Mouse (Mus musculus) embryonic facial prominence, embryonic 14.5 days (tissue): ENCODE results near the gene Zzz3. TPM values are rescaled to one million over a fixed set of nuclear protein-coding genes. Genes with fewer than 3 reads are reported as not detected.

ENCODE experiments used
- ATAC-seq: fragments of 200-750 bp; cut with Nextera tagmentation; 2 replicates; pipeline ENCODE4 v1.8.0; 2017; ENCODE audit warnings: low read depth, moderate number of reproducible peaks, moderate TSS enrichment
- DNase-seq: peaks from one replicate; pipeline ENCODE4 v3.0.0-alpha.2; 2015; ENCODE audit warnings: low spot score
- H3K27ac ChIP-seq: fragments of 300-500 bp; sonication (generic); replicated peaks from 2 replicates; pipeline ENCODE4 v1.5.1; 2014; ENCODE audit warnings: low read depth, mild to moderate bottlenecking, low read length, moderate library complexity
- H3K27me3 ChIP-seq: fragments of 300-500 bp; sonication (generic); replicated peaks from 2 replicates; pipeline ENCODE4 v1.6.1; 2014; ENCODE audit warnings: low read length; ENCODE audit not compliant: control insufficient read depth, insufficient read depth
- H3K36me3 ChIP-seq: fragments of 300-500 bp; sonication (generic); 2 replicates; pipeline ENCODE4 v1.6.1; 2014; ENCODE audit warnings: low read length, mixed read lengths; ENCODE audit not compliant: control insufficient read depth, insufficient read depth
- H3K4me1 ChIP-seq: fragments of 300-500 bp; sonication (generic); 2 replicates; pipeline ENCODE4 v1.6.1; 2014; ENCODE audit warnings: antibody characterized with exemption, low read length; ENCODE audit not compliant: control insufficient read depth, insufficient read depth
- H3K4me2 ChIP-seq: fragments of 300-500 bp; sonication (generic); 2 replicates; pipeline ENCODE4 v1.6.1; 2014; ENCODE audit warnings: low read depth, mild to moderate bottlenecking, low read length, moderate library complexity, mixed read lengths
- H3K4me3 ChIP-seq: fragments of 300-500 bp; sonication (generic); 2 replicates; pipeline ENCODE4 v1.5.1; 2014; ENCODE audit warnings: low read depth, mild to moderate bottlenecking, low read length
- H3K9ac ChIP-seq: fragments of 300-500 bp; sonication (generic); 2 replicates; pipeline ENCODE4 v1.6.1; 2014; ENCODE audit warnings: low read depth, mild to moderate bottlenecking, low read length, moderate library complexity, mixed read lengths
- H3K9me3 ChIP-seq: fragments of 300-500 bp; sonication (generic); 2 replicates; pipeline ENCODE4 v1.6.1; 2016; ENCODE audit warnings: low read length; ENCODE audit not compliant: control insufficient read depth
- WGBS: fragments of 180-500 bp; shearing (Covaris S2); extraction: QIAGEN DNeasy Blood & Tissue Kit; methylation state at CpG from one replicate; pipeline ENCODE4 v1.1.7; 2014; 5-methylcytosine and 5-hydroxymethylcytosine counted together
- polyA plus RNA-seq: library from polyadenylated mRNA; unstranded; fragments of >200 nt; fragmentation: Nextera tagmentation; extraction: Ambion mirVana; gene quantifications from 2 replicates; pipeline ENCODE4 v1.2.1, GENCODE M21; 2014

Gene Zzz3
- polyA plus RNA-seq, 1 experiment from 2014 or later, result 48.3 TPM

DNA sequence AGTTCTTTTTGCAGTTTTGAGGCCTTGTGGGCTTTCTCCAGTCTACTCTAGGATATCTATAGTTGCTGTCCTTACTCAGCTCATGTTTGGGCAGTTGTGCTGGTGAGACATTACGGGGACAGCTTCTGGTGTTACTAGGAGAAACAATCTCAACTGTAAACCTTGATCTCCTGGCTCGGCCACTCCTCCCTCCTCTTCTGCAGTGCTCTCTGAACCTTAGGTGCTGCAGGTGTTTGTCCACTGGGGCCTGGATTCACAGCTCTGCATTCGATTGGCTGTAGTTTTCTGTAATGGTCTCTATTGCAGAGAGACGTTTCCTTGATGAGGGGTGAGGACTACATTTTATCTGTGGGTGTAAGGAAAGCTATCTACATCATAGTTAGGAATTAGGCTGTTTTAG lies 43.0 kb upstream of the Zzz3 start:
- H3K36me3 ChIP-seq, result no peaks in the 10 kb centered on the region
- no peak for DNase-seq
- H3K4me2 ChIP-seq, result no peak overlapping the region
- peaks cover 8% of the 10 kb centered on the region for H3K4me1 ChIP-seq
- 81% methylated on average over 4 of the region's 4 CpGs for WGBS
- ATAC-seq, result no peak
- H3K9ac ChIP-seq, result no peak overlapping the region
- no peaks in the 10 kb centered on the region for H3K27me3 ChIP-seq
- no peaks in the 10 kb centered on the region for H3K9me3 ChIP-seq
- H3K27ac ChIP-seq, result no peak overlapping the region
- no peak overlapping the region for H3K4me3 ChIP-seq

DNA sequence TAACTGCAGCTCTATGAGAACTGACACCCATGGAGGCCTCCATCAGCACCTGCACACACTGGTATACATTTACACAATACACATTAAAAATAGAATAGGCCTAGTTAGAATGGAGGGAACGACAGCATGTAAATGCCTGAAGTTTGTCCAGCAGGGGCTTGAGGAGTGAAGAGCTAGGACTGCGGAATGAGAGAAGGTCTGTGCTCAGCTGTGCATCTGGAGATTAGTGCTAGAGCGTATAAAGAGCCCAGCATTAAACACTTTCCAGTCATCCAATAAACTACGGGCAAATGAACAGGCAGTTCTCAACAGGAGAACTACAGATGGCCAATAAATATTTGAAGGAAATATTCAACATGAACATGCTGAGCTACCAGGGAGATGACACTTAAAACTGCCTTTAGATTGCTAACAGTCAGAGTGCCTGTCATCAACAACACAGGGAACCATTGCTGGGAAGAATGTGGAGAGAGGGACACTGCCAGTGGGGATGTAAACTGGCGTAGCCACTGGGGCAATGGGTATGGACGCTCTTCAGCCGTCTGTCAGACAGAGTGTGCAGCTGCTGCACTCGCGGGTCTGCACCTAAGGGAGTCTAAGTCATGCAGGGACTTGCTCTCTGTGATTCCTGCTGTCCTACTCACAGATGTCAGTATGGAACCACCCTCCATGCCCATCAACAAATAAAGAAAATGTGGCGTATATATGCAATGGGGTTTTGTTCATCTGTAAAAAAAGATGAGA lies 41.7 kb upstream of the Zzz3 start:
- DNase-seq (no peak), ATAC-seq (peak; percentile 54; the same call in 1 of the 2 replicates)
- WGBS, result 69% methylated on average over 10 of the region's 10 CpGs
- H3K4me2 ChIP-seq, result no peak overlapping the region
- no peak overlapping the region for H3K27ac ChIP-seq
- H3K9me3 ChIP-seq, result no peaks in the 10 kb centered on the region
- no peaks in the 10 kb centered on the region for H3K27me3 ChIP-seq
- H3K4me3 ChIP-seq, result no peak overlapping the region
- H3K9ac ChIP-seq, result no peak overlapping the region
- peaks cover 5% of the 10 kb centered on the region; the same call in 1 of the 2 replicates for H3K4me1 ChIP-seq
- no peaks in the 10 kb centered on the region for H3K36me3 ChIP-seq

DNA sequence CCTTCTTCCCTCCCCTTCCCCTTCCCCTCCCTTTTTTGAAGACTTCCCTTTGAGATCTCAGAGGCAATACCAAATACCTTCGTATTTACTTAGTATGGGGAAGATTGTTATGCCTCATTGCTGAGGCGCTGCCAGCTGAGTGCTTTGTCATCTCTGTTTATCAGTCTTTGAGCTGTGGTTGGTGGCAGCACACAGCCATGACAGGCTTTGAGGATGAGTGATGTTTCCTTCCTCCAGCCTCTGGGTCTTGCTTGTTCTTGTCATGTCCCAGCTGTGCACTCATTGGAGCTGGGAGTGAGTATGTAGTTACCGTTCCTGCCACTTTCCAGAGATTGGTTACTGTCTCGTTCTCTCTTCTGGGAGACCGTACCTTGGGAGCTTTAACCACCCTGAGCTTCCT lies 39.9 kb upstream of the Zzz3 start:
- 45% methylated on average over 5 of the region's 5 CpGs for WGBS
- H3K36me3 ChIP-seq, result peaks cover 7% of the 10 kb centered on the region; the same call in 1 of the 2 replicates
- ATAC-seq (no peak), DNase-seq (no peak)
- H3K9me3 ChIP-seq, result no peaks in the 10 kb centered on the region
- no peak overlapping the region for H3K27ac ChIP-seq
- no peak overlapping the region for H3K9ac ChIP-seq
- no peak overlapping the region for H3K4me2 ChIP-seq
- H3K4me3 ChIP-seq, result no peak overlapping the region
- H3K27me3 ChIP-seq, result no peaks in the 10 kb centered on the region
- peaks cover 5% of the 10 kb centered on the region; the same call in 1 of the 2 replicates for H3K4me1 ChIP-seq

GRCm38 (mm10) chr3:152356751-152357150 lies 38.5 kb upstream of the Zzz3 start:
- no peak for DNase-seq
- Histone ChIP-seq H3K9me3 (no peaks in the 10 kb centered on the region), H3K4me1 (no peaks in the 10 kb centered on the region), H3K36me3 (peaks cover 21% of the 10 kb centered on the region), H3K27me3 (no peaks in the 10 kb centered on the region), H3K9ac (no peak overlapping the region), H3K27ac (no peak overlapping the region), H3K4me3 (no peak overlapping the region), H3K4me2 (no peak overlapping the region)
- ATAC-seq, result no peak
- WGBS, result 86% methylated on average over 9 of the region's 9 CpGs

DNA sequence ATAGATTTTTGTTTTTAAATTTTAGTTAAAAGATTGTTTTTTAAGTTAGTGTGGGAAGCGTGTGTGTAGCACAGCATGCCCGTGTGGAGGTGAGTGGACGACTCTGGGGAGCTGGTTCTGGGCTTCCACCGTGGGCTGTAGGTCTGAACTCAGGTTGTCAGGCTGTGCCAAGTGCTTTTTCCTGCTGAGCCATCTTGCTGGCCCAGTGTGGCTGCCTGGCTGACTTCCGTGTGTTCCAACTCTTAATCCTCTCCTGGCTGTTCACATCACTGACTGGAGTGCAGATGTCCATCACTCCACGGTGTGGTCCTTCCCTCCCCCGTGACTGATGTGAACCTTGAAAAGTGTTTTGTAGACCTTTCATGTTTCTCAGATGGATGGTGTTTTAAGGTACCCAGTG lies 36.1 kb upstream of the Zzz3 start:
- H3K36me3 ChIP-seq, result peaks cover 45% of the 10 kb centered on the region

GRCm38 (mm10) chr3:152364181-152364580 lies 31.1 kb upstream of the Zzz3 start:
- ATAC-seq, result no peak
- no peak overlapping the region for H3K9ac ChIP-seq
- no peak overlapping the region for H3K4me3 ChIP-seq
- DNase-seq, result no peak
- no peaks in the 10 kb centered on the region for H3K27me3 ChIP-seq
- no peaks in the 10 kb centered on the region for H3K4me1 ChIP-seq
- peaks cover 91% of the 10 kb centered on the region for H3K36me3 ChIP-seq
- 86% methylated on average over 2 of the region's 2 CpGs for WGBS
- no peak overlapping the region for H3K27ac ChIP-seq
- no peaks in the 10 kb centered on the region for H3K9me3 ChIP-seq
- no peak overlapping the region for H3K4me2 ChIP-seq

More for the DNA sequence above, 36.1 kb upstream of the Zzz3 start:
- no peaks in the 10 kb centered on the region for H3K9me3 ChIP-seq
- DNase-seq (no peak), ATAC-seq (no peak)
- H3K4me2 ChIP-seq, result no peak overlapping the region
- no peaks in the 10 kb centered on the region for H3K27me3 ChIP-seq
- H3K4me1 ChIP-seq, result no peaks in the 10 kb centered on the region
- H3K9ac ChIP-seq, result no peak overlapping the region
- H3K27ac ChIP-seq, result no peak overlapping the region
- no peak overlapping the region for H3K4me3 ChIP-seq
- WGBS, result 83% methylated on average over 7 of the region's 7 CpGs

GRCm38 (mm10) chr3:152376063-152376462 lies 19.2 kb upstream of the Zzz3 start:
- no peaks in the 10 kb centered on the region for H3K4me1 ChIP-seq
- no peak overlapping the region for H3K4me2 ChIP-seq
- H3K36me3 ChIP-seq, result peaks cover 86% of the 10 kb centered on the region
- no peaks in the 10 kb centered on the region for H3K9me3 ChIP-seq
- ATAC-seq, result no peak
- no peak overlapping the region for H3K9ac ChIP-seq
- 81% methylated on average over 4 of the region's 4 CpGs for WGBS
- no peak overlapping the region for H3K27ac ChIP-seq
- H3K27me3 ChIP-seq, result no peaks in the 10 kb centered on the region
- DNase-seq, result no peak
- H3K4me3 ChIP-seq, result no peak overlapping the region

DNA sequence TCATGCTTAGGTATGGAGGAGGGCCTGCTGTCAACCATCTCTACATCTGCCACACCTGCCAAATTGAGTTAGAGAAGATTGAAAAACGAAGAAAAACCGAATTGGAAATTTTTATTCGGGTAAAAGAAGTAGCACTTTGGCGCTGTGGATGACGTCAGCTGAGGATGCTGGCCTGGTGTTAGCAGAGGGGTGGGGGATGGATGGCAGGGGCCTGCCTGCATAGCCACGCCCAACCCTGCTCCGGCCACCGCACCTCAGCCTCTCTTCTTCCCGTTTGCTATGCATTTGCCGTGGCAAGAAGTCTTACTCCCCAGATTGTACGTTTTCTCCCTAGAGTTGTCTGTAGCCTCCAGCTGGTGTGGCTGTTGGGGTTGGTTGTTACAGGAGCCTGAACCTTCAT lies 11.2 kb upstream of the Zzz3 start:
- 79% methylated on average over 11 of the region's 11 CpGs for WGBS

More for the DNA sequence above, 11.2 kb upstream of the Zzz3 start:
- H3K4me3 ChIP-seq, result no peak overlapping the region
- no peaks in the 10 kb centered on the region for H3K27me3 ChIP-seq
- H3K27ac ChIP-seq, result no peak overlapping the region
- no peak overlapping the region for H3K4me2 ChIP-seq
- no peak for DNase-seq
- H3K4me1 ChIP-seq, result no peaks in the 10 kb centered on the region
- H3K9ac ChIP-seq, result no peak overlapping the region
- H3K36me3 ChIP-seq, result peaks cover 82% of the 10 kb centered on the region
- ATAC-seq, result no peak
- H3K9me3 ChIP-seq, result no peaks in the 10 kb centered on the region
